Mouse (Mus musculus): ENCODE data around the gene 1810049J17Rik. TPM values are rescaled to one million over a fixed set of nuclear protein-coding genes. Genes with fewer than 3 reads are reported as not detected.
"Not testable (repeated sequence)": the region's sequence is repeated elsewhere in the genome, so short reads cannot be mapped to it uniquely, and the experiment has no call there.

1810049J17Rik gene
- not detected for polyA plus RNA-seq (2017; shearing (Covaris generic))

GRCm38 (mm10) chr15:12321788-12322621 lies at the start of gene 1810049J17Rik:
1810049J17Rik (minus strand) TSS chr15:12321899.
- ATAC-seq: peak; percentile 38

GRCm38 (mm10) chr15:12371183-12371582 lies 49.5 kb upstream of the 1810049J17Rik start:
- ATAC-seq: peak; percentile 76

- ATAC-seq: no peak
These were observed 48.4 kb upstream of the 1810049J17Rik start for GRCm38 (mm10) chr15:12370096-12370495.

- ATAC-seq: no peak
These were observed 47.2 kb upstream of the 1810049J17Rik start for GRCm38 (mm10) chr15:12368850-12369249.

- ATAC-seq: no peak
These were observed 46.7 kb upstream of the 1810049J17Rik start for GRCm38 (mm10) chr15:12368357-12368756.

- no peak for ATAC-seq
These were observed 45.8 kb upstream of the 1810049J17Rik start for GRCm38 (mm10) chr15:12367306-12368080.

GRCm38 (mm10) chr15:12366580-12367305 lies 45.0 kb upstream of the 1810049J17Rik start:
- ATAC-seq: not testable (repeated sequence)

- ATAC-seq: no peak
These were observed 44.4 kb upstream of the 1810049J17Rik start for GRCm38 (mm10) chr15:12366072-12366469.

GRCm38 (mm10) chr15:12365416-12366071 lies 43.8 kb upstream of the 1810049J17Rik start:
- no peak for ATAC-seq

GRCm38 (mm10) chr15:12364096-12364495 lies 42.4 kb upstream of the 1810049J17Rik start:
- ATAC-seq: no peak

- ATAC-seq: no peak
These were observed 41.0 kb upstream of the 1810049J17Rik start for GRCm38 (mm10) chr15:12362701-12363040.

GRCm38 (mm10) chr15:12362001-12362700 lies 40.5 kb upstream of the 1810049J17Rik start:
- no peak for ATAC-seq

GRCm38 (mm10) chr15:12360519-12361212 lies 39.0 kb upstream of the 1810049J17Rik start:
- ATAC-seq: no peak

- ATAC-seq: no peak
These were observed 36.7 kb upstream of the 1810049J17Rik start for GRCm38 (mm10) chr15:12358384-12358783.

- no peak for ATAC-seq
These were observed 35.8 kb upstream of the 1810049J17Rik start for GRCm38 (mm10) chr15:12357459-12357858.

GRCm38 (mm10) chr15:12355907-12356306 lies 34.2 kb upstream of the 1810049J17Rik start:
- ATAC-seq: no peak

- no peak for ATAC-seq
These were observed 33.6 kb upstream of the 1810049J17Rik start for GRCm38 (mm10) chr15:12355261-12355660.

- ATAC-seq: no peak
These were observed 32.6 kb upstream of the 1810049J17Rik start for GRCm38 (mm10) chr15:12354281-12354810.

GRCm38 (mm10) chr15:12351470-12351869 lies 29.8 kb upstream of the 1810049J17Rik start:
- no peak for ATAC-seq

- peak; percentile 9 for ATAC-seq
These were observed 28.1 kb upstream of the 1810049J17Rik start for GRCm38 (mm10) chr15:12349840-12350239.

GRCm38 (mm10) chr15:12348950-12349349 lies 27.3 kb upstream of the 1810049J17Rik start:
- peak; percentile 78 for ATAC-seq
